Mouse (Mus musculus) testis, postnatal 14 days (tissue): ENCODE results near the gene Gm21985.
A peak's percentile ranks its signal among the peaks of the same experiment; 100 is the strongest.
"Not testable (repeated sequence)": the region's sequence is repeated elsewhere in the genome, so short reads cannot be mapped to it uniquely, and the experiment has no call there.

ENCODE experiments used
- DNase-seq: peaks from one replicate; pipeline ENCODE4 v3.0.0; 2021; ENCODE audit warnings: low spot score

The Gm21985 gene

GRCm38 (mm10) chr2:112265448-112266241 is 469 bp upstream of the Gm21985 start, which contains the start of gene Slc12a6:
Slc12a6 (plus strand) TSS chr2:112265825.
- peak; percentile 95 for DNase-seq

- DNase-seq: no peak
These were observed 666 bp downstream of the Gm21985 start for GRCm38 (mm10) chr2:112266780-112267179.

GRCm38 (mm10) chr2:112267547-112268269 is 1.6 kb downstream of the Gm21985 start:
- no peak for DNase-seq

GRCm38 (mm10) chr2:112270011-112270410 is 3.9 kb downstream of the Gm21985 start:
- DNase-seq: no peak

GRCm38 (mm10) chr2:112272909-112273308 is 6.8 kb downstream of the Gm21985 start:
- DNase-seq: no peak

GRCm38 (mm10) chr2:112273474-112273873 is 7.4 kb downstream of the Gm21985 start:
- DNase-seq: no peak

GRCm38 (mm10) chr2:112276870-112277269 is 10.8 kb downstream of the Gm21985 start:
- no peak for DNase-seq

- no peak for DNase-seq
These were observed 16.7 kb downstream of the Gm21985 start for GRCm38 (mm10) chr2:112282846-112283245.

GRCm38 (mm10) chr2:112284363-112285030 is 18.4 kb downstream of the Gm21985 start:
- peak; percentile 57 for DNase-seq

- no peak for DNase-seq
These were observed 18.9 kb downstream of the Gm21985 start for GRCm38 (mm10) chr2:112285031-112285390.

- DNase-seq: not testable (repeated sequence)
These were observed 19.9 kb downstream of the Gm21985 start for GRCm38 (mm10) chr2:112286062-112286461.

GRCm38 (mm10) chr2:112287059-112287458 is 20.9 kb downstream of the Gm21985 start:
- DNase-seq: no peak

- no peak for DNase-seq
These were observed 23.4 kb downstream of the Gm21985 start for GRCm38 (mm10) chr2:112289507-112289906.

GRCm38 (mm10) chr2:112292823-112293222 is 26.7 kb downstream of the Gm21985 start:
- DNase-seq: no peak

GRCm38 (mm10) chr2:112296211-112296610 is 30.1 kb downstream of the Gm21985 start:
- no peak for DNase-seq

GRCm38 (mm10) chr2:112298221-112298620 is 32.1 kb downstream of the Gm21985 start:
- no peak for DNase-seq

GRCm38 (mm10) chr2:112308671-112309070 is 42.6 kb downstream of the Gm21985 start:
- DNase-seq: no peak

GRCm38 (mm10) chr2:112309161-112309600 is 43.1 kb downstream of the Gm21985 start:
- peak; percentile 14 for DNase-seq

GRCm38 (mm10) chr2:112315638-112316037 is 49.5 kb downstream of the Gm21985 start:
- DNase-seq: no peak

GRCm38 (mm10) chr2:112318227-112318626 is 52.1 kb downstream of the Gm21985 start:
- no peak for DNase-seq

GRCm38 (mm10) chr2:112318905-112319304 is 52.8 kb downstream of the Gm21985 start:
- DNase-seq: peak; percentile 30

GRCm38 (mm10) chr2:112328069-112328777 is 62.1 kb downstream of the Gm21985 start:
- no peak for DNase-seq
